8 mouse cellular contexts compared by ENCODE assay signal in the genomic region with DNA sequence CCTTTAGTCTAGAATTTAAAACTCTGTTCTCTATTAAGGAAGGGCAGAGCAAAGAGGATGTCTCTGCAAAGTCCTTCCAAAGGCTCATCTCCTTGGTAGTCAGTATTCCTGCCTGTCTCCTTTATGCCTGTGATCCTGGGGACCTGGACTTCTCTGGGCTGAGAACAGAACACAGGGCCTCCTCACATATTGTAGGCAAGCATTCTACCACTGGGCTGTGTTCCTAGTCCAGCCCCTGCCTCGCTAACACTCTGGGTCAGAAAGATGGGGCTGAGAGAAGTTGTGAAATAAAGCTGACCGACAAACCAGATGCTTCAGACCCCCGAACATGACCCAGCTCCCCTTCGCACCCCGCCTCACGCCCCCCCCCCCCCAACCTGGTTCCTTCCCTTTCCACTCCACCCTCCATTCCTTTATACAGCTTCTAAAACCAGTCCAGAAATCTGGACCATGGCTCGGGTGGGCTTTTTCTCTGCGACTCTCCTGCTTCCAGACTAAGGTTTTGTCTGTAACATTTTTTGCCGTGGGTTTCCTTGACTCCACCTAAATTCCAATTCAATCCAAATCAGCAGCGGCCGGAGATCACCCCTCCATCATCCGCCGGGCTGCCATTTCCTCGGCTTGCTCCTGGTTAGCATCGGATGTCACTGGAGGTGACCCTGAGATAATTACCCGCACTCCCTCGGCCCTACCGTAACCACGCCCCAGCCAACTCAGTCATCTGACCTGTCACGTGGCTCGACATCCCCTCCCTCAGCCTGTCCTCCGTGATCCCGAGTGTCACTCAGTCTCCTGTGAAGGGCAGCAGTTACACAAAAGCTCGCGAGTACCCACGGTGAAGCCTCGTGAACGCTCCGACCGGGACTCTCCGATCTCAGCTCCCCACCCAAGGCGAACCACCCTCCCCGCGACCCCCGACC.
DNase-seq lines count a peak whose midpoint lies in the region; ATAC-seq lines count a peak whose summit lies in the region.

No protein-coding gene starts in this region.

- no peaks in the 10 kb centered on the region for H3K4me1 ChIP-seq in brown adipose tissue, adult 24 weeks (ENCODE audit: control insufficient read depth, insufficient read depth, insufficient read length, low read length)
- peaks cover 38% of the 10 kb centered on the region for H3K4me1 ChIP-seq in forebrain, embryonic 10.5 days
- H3K4me1 ChIP-seq in heart, embryonic 12.5 days (replicated peaks): peaks cover 14% of the 10 kb centered on the region
- peaks cover 20% of the 10 kb centered on the region; the same call in 1 of the 2 replicates for H3K4me1 ChIP-seq in kidney, embryonic 15.5 days
- peaks cover 11% of the 10 kb centered on the region; the same call in 1 of the 2 replicates for H3K4me1 ChIP-seq in limb, embryonic 12.5 days (replicated peaks)
- H3K4me1 ChIP-seq in midbrain, embryonic 14.5 days (ENCODE audit: control insufficient read depth, insufficient read depth, low read length): 0 out of 2 replicates have a peak, but pooled peaks cover 6% of the 10 kb centered on the region
- no peaks in the 10 kb centered on the region for H3K4me1 ChIP-seq in stomach, embryonic 16.5 days (ENCODE audit: control insufficient read depth, insufficient read depth, low read length)

- peak; percentile 93 for ATAC-seq in heart, embryonic 12.5 days (ENCODE audit: insufficient number of reproducible peaks, low FRiP score)
- ATAC-seq in kidney, embryonic 15.5 days (replicated peaks; ENCODE audit: low FRiP score): peak; percentile 91
- ATAC-seq in limb, embryonic 12.5 days (ENCODE audit: insufficient number of reproducible peaks, insufficient read depth, low FRiP score, low TSS enrichment, low read depth): peak; percentile 79
- peak; percentile 96 for ATAC-seq in midbrain, embryonic 14.5 days (ENCODE audit: low FRiP score, low TSS enrichment)
- peak; percentile 84 for ATAC-seq in stomach, embryonic 16.5 days (ENCODE audit: insufficient read depth, low FRiP score)

- H3K36me3 ChIP-seq in forebrain, embryonic 10.5 days (replicated peaks): no peaks in the 10 kb centered on the region
- no peaks in the 10 kb centered on the region for H3K36me3 ChIP-seq in heart, embryonic 12.5 days
- H3K36me3 ChIP-seq in kidney, embryonic 15.5 days: no peaks in the 10 kb centered on the region
- no peaks in the 10 kb centered on the region for H3K36me3 ChIP-seq in limb, embryonic 12.5 days
- H3K36me3 ChIP-seq in midbrain, embryonic 14.5 days (ENCODE audit: control insufficient read depth, insufficient read depth, low read length): no peaks in the 10 kb centered on the region
- H3K36me3 ChIP-seq in stomach, embryonic 16.5 days (ENCODE audit: control insufficient read depth, insufficient read depth, low read length): no peaks in the 10 kb centered on the region

- no peaks in the 10 kb centered on the region for H3K9me3 ChIP-seq in forebrain, embryonic 10.5 days
- 0 out of 2 replicates have a peak, but pooled peaks cover 5% of the 10 kb centered on the region for H3K9me3 ChIP-seq in heart, embryonic 12.5 days (replicated peaks)
- H3K9me3 ChIP-seq in kidney, embryonic 15.5 days (replicated peaks): no peaks in the 10 kb centered on the region
- H3K9me3 ChIP-seq in limb, embryonic 12.5 days: no peaks in the 10 kb centered on the region
- no peaks in the 10 kb centered on the region for H3K9me3 ChIP-seq in midbrain, embryonic 14.5 days (ENCODE audit: control insufficient read depth, low read length)
- 0 out of 2 replicates have a peak, but pooled peaks cover 4% of the 10 kb centered on the region for H3K9me3 ChIP-seq in stomach, embryonic 16.5 days (replicated peaks; ENCODE audit: control insufficient read depth, low read length)

- no peak overlapping the region for H3K27ac ChIP-seq in brown adipose tissue, adult 24 weeks (replicated peaks; ENCODE audit: low read depth, low read length)
- H3K27ac ChIP-seq in forebrain, embryonic 10.5 days: peak overlapping the region; percentile 87
- peak overlapping the region; percentile 78 for H3K27ac ChIP-seq in heart, embryonic 12.5 days (ENCODE audit: poor library complexity, severe bottlenecking)
- H3K27ac ChIP-seq in kidney, embryonic 15.5 days: peak overlapping the region; percentile 58; the same call in 1 of the 2 replicates
- H3K27ac ChIP-seq in limb, embryonic 12.5 days: peak overlapping the region; percentile 53; the same call in 1 of the 2 replicates
- H3K27ac ChIP-seq in midbrain, embryonic 14.5 days (replicated peaks; ENCODE audit: low read depth, low read length): peak overlapping the region; percentile 64
- H3K27ac ChIP-seq in stomach, embryonic 16.5 days (ENCODE audit: low read length): peak overlapping the region; percentile 54

- peak overlapping the region; percentile 78 for H3K4me2 ChIP-seq in heart, embryonic 12.5 days
- peak overlapping the region; percentile 80 for H3K4me2 ChIP-seq in kidney, embryonic 15.5 days
- H3K4me2 ChIP-seq in limb, embryonic 12.5 days: peak overlapping the region; percentile 72
- H3K4me2 ChIP-seq in midbrain, embryonic 14.5 days (ENCODE audit: low read length): peak overlapping the region; percentile 67
- peak overlapping the region; percentile 72 for H3K4me2 ChIP-seq in stomach, embryonic 16.5 days (ENCODE audit: low read depth, low read length)

- peaks cover 41% of the 10 kb centered on the region for H3K27me3 ChIP-seq in forebrain, embryonic 10.5 days (ENCODE audit: poor library complexity, severe bottlenecking)
- no peaks in the 10 kb centered on the region for H3K27me3 ChIP-seq in heart, embryonic 12.5 days (replicated peaks)
- H3K27me3 ChIP-seq in kidney, embryonic 15.5 days: 0 out of 2 replicates have a peak, but pooled peaks cover 19% of the 10 kb centered on the region
- H3K27me3 ChIP-seq in limb, embryonic 12.5 days: peaks cover 19% of the 10 kb centered on the region
- H3K27me3 ChIP-seq in midbrain, embryonic 14.5 days (ENCODE audit: control insufficient read depth, insufficient read depth, low read length): no peaks in the 10 kb centered on the region
- H3K27me3 ChIP-seq in stomach, embryonic 16.5 days (ENCODE audit: control insufficient read depth, insufficient read depth, low read length): no peaks in the 10 kb centered on the region

- WGBS in forebrain, embryonic 10.5 days: 2% methylated on average over 33 of the region's 35 CpGs
- WGBS in heart, embryonic 12.5 days: 2% methylated on average over 35 of the region's 35 CpGs
- 3% methylated on average over 34 of the region's 35 CpGs for whole genome bisulfite sequencing in kidney, embryonic 15.5 days
- 2% methylated on average over 35 of the region's 35 CpGs for WGBS in limb, embryonic 12.5 days
- 2% methylated on average over 35 of the region's 35 CpGs for WGBS in midbrain, embryonic 14.5 days
- 4% methylated on average over 35 of the region's 35 CpGs for WGBS in stomach, embryonic 16.5 days

- DNase-seq in forebrain, embryonic 10.5 days (ENCODE audit: extremely low spot score, low spot score): peak; percentile 86
- peak; percentile 87 for DNase-seq in midbrain, embryonic 14.5 days
- DNase-seq in MN1 (ENCODE audit: low spot score): no peak

- peak overlapping the region; percentile 10; the same call in 1 of the 2 replicates for H3K4me3 ChIP-seq in brown adipose tissue, adult 24 weeks (ENCODE audit: insufficient read depth, low read depth, low read length)
- H3K4me3 ChIP-seq in forebrain, embryonic 10.5 days: peak overlapping the region; percentile 65
- H3K4me3 ChIP-seq in heart, embryonic 12.5 days: peak overlapping the region; percentile 53
- peak overlapping the region; percentile 53 for H3K4me3 ChIP-seq in kidney, embryonic 15.5 days (replicated peaks)
- H3K4me3 ChIP-seq in limb, embryonic 12.5 days (replicated peaks): peak overlapping the region; percentile 52
- peak overlapping the region; percentile 47 for H3K4me3 ChIP-seq in midbrain, embryonic 14.5 days (replicated peaks; ENCODE audit: low read depth, low read length)
- peak overlapping the region; percentile 48 for H3K4me3 ChIP-seq in stomach, embryonic 16.5 days (replicated peaks; ENCODE audit: low read length)

- H3K9ac ChIP-seq in heart, embryonic 12.5 days: peak overlapping the region; percentile 70
- peak overlapping the region; percentile 50 for H3K9ac ChIP-seq in kidney, embryonic 15.5 days
- H3K9ac ChIP-seq in limb, embryonic 12.5 days (replicated peaks): peak overlapping the region; percentile 65
- peak overlapping the region; percentile 50 for H3K9ac ChIP-seq in midbrain, embryonic 14.5 days (replicated peaks; ENCODE audit: low read length)
- peak overlapping the region; percentile 67 for H3K9ac ChIP-seq in stomach, embryonic 16.5 days (ENCODE audit: low read length)

Comparison
In these comparisons a context has a peak if more than half of its experiments do, and no peak if none do; other contexts are left out.
1. H3K4me3 ChIP-seq: peak in every context shown above with its lines; median percentile 65 in forebrain, embryonic 10.5 days; 53 in heart, embryonic 12.5 days; 53 in kidney, embryonic 15.5 days; 52 in limb, embryonic 12.5 days; 48 in stomach, embryonic 16.5 days; 47 in midbrain, embryonic 14.5 days; 10 in brown adipose tissue, adult 24 weeks.